Mouse (Mus musculus): ENCODE measurements around the gene Ttc7.

- TF ChIP-seq POLR2A (IDR thresholded peaks at IDR 0.05; ENCODE audit: low read depth, low read length) = no peak
- no peak for TF ChIP-seq CTCF (IDR thresholded peaks at IDR 0.05; ENCODE audit: extremely low read depth, insufficient read depth, insufficient read length, insufficient replicate concordance)
Observed at GRCm38 (mm10) chr17:87350471-87351240, 68.0 kb downstream of the Ttc7 start.
